Mouse (Mus musculus) right cerebral cortex, postnatal 36 days (tissue): ENCODE results near the gene Gm13089.
"Not testable (repeated sequence)": the region's sequence is repeated elsewhere in the genome, so short reads cannot be mapped to it uniquely, and the experiment has no call there.

Experiments used
- DNase-seq, 2 experiments: peaks; one replicate each; pipeline ENCODE4 v3.0.0; 2022; ENCODE audit warnings: low spot score in 2 of 2, mixed read lengths in 1 of 2

Gene Gm13089

GRCm38 (mm10) chr4:143702611-143703010, at the start of gene Gm13089:
Gm13089 (minus strand) TSS chr4:143702711.
- no peak for DNase-seq

DNA sequence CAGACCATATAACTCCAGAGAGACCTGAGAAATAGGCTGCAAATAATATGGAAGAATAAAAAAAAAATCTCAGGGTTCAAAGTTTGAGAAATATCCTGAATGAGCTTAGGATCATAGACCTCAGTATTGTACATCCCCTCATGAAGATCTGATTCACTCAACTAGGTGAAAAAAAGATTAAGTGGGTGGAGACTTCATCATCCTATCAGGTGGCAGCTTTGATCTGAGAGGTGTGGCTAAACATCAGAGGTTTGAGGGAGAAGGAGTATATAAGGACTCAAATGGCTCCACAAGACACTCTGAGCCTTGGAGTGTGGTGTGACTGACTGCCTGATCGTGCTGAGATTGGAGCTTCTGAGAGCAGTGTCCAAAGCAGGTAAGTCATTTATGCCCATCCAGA, 16.6 kb upstream of the Gm13089 start, which contains the start of gene Gm13078:
Gene Gm13078, plus strand, starts transcription at position 301 of the 400 bp plus-strand sequence.
- no peak for DNase-seq

- DNase-seq = not testable (repeated sequence)
Measured at GRCm38 (mm10) chr4:143657146-143657545, 45.4 kb downstream of the Gm13089 start, which contains the start of gene Gm13088. Gm13088 (minus strand) TSS chr4:143657246.
